Mouse (Mus musculus): ENCODE data around the gene Traf3ip1. TPM values are rescaled to one million over a fixed set of nuclear protein-coding genes. Genes with fewer than 3 reads are reported as not detected.

Traf3ip1 gene
- polyA plus RNA-seq (2014; fragmentation: Nextera tagmentation; extraction: Ambion mirVana), result 6.5 and 7.6 TPM in 2 replicates

DNA sequence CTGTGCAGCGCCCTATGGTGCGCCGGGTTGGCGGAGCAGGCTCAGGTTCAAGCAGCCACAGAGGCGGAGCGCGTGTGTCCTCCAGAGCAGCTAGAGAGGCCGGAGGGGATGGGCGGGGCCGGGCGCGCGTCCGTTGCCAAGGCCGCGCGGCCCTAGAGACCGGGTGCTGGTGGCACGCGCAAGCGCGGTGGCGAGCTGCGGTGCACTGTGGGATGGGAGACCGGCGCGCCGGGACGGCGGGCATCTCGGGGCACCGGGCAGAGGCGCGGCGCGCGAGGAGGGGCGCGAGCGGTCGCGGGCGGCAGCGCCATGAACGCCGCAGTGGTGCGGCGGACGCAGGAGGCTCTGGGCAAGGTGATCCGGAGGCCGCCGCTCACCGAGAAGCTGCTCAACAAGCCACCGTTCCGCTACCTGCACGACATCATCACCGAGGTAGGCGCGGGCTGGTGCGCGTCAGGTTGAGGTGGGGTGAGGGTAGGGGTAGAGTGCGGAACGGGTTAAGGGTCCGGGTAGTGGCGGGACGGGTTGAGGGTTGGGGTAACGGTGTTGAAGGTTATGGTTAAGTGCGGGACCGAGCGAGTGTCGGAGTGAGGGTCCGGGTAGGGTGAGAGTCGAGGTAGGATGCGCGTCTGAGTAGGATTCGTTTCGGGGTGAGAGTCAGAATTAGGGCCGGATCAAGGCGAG lies at the start of gene Traf3ip1:
TSS of gene Traf3ip1 (plus strand) at position 191 of the 684 bp plus-strand sequence.
- H3K27ac ChIP-seq, result no peak within 1 kb of the TSS
- ATAC-seq (ENCODE audit: low FRiP score), result peak; percentile 98

DNA sequence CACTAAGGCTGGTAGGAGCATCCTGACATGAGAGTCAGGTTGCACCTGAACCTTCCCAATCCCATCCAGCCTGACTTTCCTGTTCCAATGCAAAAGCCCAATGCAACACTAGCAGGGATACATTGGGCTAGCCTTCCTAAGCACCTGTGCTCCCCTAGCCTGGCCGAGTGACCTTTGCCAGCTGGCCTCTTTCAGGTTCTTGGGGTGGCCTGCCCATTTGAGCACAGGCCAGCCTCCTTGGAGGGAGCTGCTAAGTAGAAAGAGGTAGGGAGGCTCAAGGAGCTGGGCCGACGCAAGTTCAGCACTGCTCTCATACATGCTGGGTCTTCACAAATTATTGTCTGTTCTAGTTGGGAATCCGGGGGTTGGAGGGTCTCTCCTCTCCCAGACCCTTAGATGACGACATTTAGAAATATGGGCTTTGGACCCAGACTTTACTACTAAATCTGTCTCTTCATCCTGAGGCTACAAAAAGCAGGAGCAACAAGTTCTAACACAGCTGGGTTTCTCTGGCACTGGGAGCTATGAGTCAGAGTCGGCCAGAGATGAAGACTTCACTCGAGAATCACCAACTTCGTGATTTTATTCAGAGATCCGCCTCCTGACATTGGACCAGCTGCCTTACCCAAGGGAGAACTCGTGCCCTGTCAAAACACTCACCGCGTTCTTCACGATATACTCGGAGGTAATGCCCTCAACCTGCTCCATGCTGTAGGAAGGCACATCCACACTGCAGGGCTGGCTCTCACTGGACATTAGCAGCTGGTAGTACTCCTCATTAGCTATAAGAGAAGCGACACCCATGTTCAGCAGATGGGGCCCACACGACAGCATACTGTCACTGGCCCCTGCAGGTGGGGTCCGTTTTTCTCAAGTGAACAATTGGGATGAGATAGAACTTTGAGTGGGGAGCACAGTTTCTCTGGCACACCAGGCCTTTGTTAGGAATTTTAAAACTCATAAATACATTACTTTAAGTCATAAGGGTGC lies 49.3 kb upstream of the Traf3ip1 start:
- no peak overlapping the region for H3K4me2 ChIP-seq (replicated peaks)
- WGBS, result 90% methylated on average over 17 of the region's 17 CpGs
- H3K36me3 ChIP-seq (replicated peaks; ENCODE audit: control insufficient read depth, insufficient read depth), result peaks cover 64% of the 10 kb centered on the region
- ATAC-seq (ENCODE audit: low FRiP score) (no peak), DNase-seq (ENCODE audit: low spot score) (no peak)
- no peaks in the 10 kb centered on the region for H3K27me3 ChIP-seq (ENCODE audit: control insufficient read depth, insufficient read depth, low read length)
- no peaks in the 10 kb centered on the region for H3K9me3 ChIP-seq (ENCODE audit: control insufficient read depth, low read length)
- no peak overlapping the region for H3K27ac ChIP-seq
- H3K4me3 ChIP-seq (replicated peaks; ENCODE audit: low read length), result no peak overlapping the region
- H3K4me1 ChIP-seq (replicated peaks; ENCODE audit: control insufficient read depth, insufficient read depth, low read length), result no peaks in the 10 kb centered on the region
- H3K9ac ChIP-seq, result no peak overlapping the region

More for the DNA sequence above, at the start of gene Traf3ip1:
- peak within 1 kb of the TSS; percentile 88 for H3K9ac ChIP-seq
- under 1% methylated on average over 79 of the region's 79 CpGs for whole genome bisulfite sequencing
- H3K4me1 ChIP-seq (replicated peaks; ENCODE audit: control insufficient read depth, insufficient read depth, low read length), result peaks cover 10% of the 10 kb centered on the region
- H3K36me3 ChIP-seq (replicated peaks; ENCODE audit: control insufficient read depth, insufficient read depth), result peaks cover 6% of the 10 kb centered on the region
- DNase-seq (ENCODE audit: low spot score), result peak; percentile 93
- peak within 1 kb of the TSS; percentile 93 for H3K4me2 ChIP-seq (replicated peaks)
- H3K4me3 ChIP-seq (replicated peaks; ENCODE audit: low read length), result peak within 1 kb of the TSS; percentile 90
- no peaks in the 10 kb centered on the region for H3K9me3 ChIP-seq (ENCODE audit: control insufficient read depth, low read length)
- H3K27me3 ChIP-seq (ENCODE audit: control insufficient read depth, insufficient read depth, low read length), result no peaks in the 10 kb centered on the region

DNA sequence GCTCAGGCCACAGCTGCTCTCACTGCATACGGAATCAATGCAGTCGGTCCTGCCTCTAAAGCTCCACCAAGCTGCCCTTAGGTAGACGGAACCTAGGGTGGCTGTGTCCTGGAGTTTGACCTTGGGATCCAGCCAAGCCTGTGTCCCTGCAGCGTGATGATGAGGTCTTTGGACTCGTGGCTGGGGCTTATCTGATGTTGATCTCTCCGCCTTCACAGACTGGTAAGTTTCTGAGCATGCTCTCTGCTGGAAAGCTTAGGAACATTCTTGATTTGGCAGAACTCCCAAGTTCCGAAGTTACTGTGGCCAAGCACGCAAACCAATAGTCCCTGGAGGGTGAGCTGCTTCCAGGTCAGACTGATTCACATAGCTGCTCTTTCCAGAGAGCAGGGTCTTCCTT lies 48.4 kb upstream of the Traf3ip1 start:
- Histone ChIP-seq H3K9ac (no peak overlapping the region), H3K4me3 (replicated peaks; ENCODE audit: low read length) (no peak overlapping the region), H3K27ac (no peak overlapping the region), H3K4me1 (replicated peaks; ENCODE audit: control insufficient read depth, insufficient read depth, low read length) (no peaks in the 10 kb centered on the region), H3K36me3 (replicated peaks; ENCODE audit: control insufficient read depth, insufficient read depth) (peaks cover 60% of the 10 kb centered on the region), H3K9me3 (ENCODE audit: control insufficient read depth, low read length) (no peaks in the 10 kb centered on the region), H3K4me2 (replicated peaks) (no peak overlapping the region), H3K27me3 (ENCODE audit: control insufficient read depth, insufficient read depth, low read length) (no peaks in the 10 kb centered on the region)
- ATAC-seq (ENCODE audit: low FRiP score) (no peak), DNase-seq (ENCODE audit: low spot score) (peak; percentile 24)
- WGBS, result 76% methylated on average over 8 of the region's 8 CpGs

DNA sequence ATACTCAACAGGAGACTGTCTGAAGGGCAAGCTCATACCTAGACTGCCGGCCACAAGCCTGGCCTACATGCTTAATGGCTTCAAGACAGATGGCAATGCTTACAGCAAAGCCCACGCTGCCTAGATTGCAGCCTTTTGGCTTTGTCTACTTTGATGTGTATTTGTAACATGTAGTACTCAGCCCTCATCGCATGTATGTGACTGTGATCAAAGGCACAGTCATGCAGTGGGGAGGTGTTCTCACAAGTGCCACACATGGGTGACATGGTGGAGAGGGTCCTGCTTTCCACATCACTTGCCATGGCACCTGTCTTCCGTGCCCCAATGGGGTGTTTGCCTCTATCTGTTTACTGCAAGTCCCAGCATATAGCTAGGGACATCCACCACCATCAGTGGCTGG lies 47.9 kb upstream of the Traf3ip1 start:
- peaks cover 59% of the 10 kb centered on the region for H3K36me3 ChIP-seq (replicated peaks; ENCODE audit: control insufficient read depth, insufficient read depth)
- WGBS, result 89% methylated on average over 4 of the region's 4 CpGs
- H3K27ac ChIP-seq, result no peak overlapping the region
- DNase-seq (ENCODE audit: low spot score) (no peak), ATAC-seq (ENCODE audit: low FRiP score) (no peak)
- H3K9ac ChIP-seq, result no peak overlapping the region
- H3K9me3 ChIP-seq (ENCODE audit: control insufficient read depth, low read length), result no peaks in the 10 kb centered on the region
- no peak overlapping the region for H3K4me3 ChIP-seq (replicated peaks; ENCODE audit: low read length)
- H3K4me1 ChIP-seq (replicated peaks; ENCODE audit: control insufficient read depth, insufficient read depth, low read length), result no peaks in the 10 kb centered on the region
- H3K27me3 ChIP-seq (ENCODE audit: control insufficient read depth, insufficient read depth, low read length), result no peaks in the 10 kb centered on the region
- H3K4me2 ChIP-seq (replicated peaks), result no peak overlapping the region

DNA sequence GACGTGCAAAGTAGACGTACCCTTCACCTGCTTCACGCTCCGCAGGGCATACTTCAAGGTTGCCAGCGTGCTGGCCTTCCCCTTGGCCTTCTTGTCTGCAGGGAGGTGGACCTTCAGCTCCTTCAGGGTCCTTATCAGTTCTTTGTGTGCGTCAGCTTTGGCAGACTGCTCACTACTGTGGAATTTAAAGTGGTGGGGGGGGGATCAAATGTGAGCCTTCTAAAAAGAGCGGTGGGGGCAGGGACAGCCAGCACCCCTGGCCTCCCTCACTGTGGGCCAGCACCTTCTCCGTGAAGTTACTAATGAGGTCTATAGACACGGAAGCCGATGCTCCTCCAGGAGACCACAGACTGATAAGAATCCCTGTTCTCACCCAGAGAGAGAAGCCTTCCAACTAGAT lies 45.8 kb upstream of the Traf3ip1 start:
- WGBS, result 95% methylated on average over 10 of the region's 10 CpGs
- Histone ChIP-seq H3K9ac (no peak overlapping the region), H3K27ac (no peak overlapping the region), H3K4me1 (replicated peaks; ENCODE audit: control insufficient read depth, insufficient read depth, low read length) (no peaks in the 10 kb centered on the region), H3K9me3 (ENCODE audit: control insufficient read depth, low read length) (no peaks in the 10 kb centered on the region), H3K36me3 (replicated peaks; ENCODE audit: control insufficient read depth, insufficient read depth) (peaks cover 50% of the 10 kb centered on the region), H3K4me3 (replicated peaks; ENCODE audit: low read length) (no peak overlapping the region), H3K4me2 (replicated peaks) (no peak overlapping the region), H3K27me3 (ENCODE audit: control insufficient read depth, insufficient read depth, low read length) (no peaks in the 10 kb centered on the region)
- DNase-seq (ENCODE audit: low spot score) (no peak), ATAC-seq (ENCODE audit: low FRiP score) (no peak)

DNA sequence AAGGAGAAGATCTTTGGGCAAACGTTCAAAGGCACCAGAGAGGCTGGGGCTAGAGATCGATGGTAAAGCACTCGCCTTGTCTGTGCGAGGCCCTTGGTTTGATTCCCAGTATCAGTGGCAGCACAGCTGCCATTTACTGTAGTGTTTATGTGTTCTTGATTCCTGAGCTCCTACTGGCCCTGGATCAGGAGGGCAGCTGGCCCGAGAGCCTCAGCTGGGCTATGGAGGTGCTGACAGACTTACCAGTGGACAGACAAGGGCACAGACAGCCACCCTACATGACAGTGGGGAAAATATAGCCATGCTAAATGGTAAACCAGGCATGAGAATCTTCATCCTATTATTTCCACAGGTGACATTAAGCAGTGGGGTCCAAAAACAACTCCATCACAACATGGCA lies 43.6 kb upstream of the Traf3ip1 start:
- H3K27me3 ChIP-seq (ENCODE audit: control insufficient read depth, insufficient read depth, low read length), result no peaks in the 10 kb centered on the region
- H3K27ac ChIP-seq, result no peak overlapping the region
- ATAC-seq (ENCODE audit: low FRiP score) (no peak), DNase-seq (ENCODE audit: low spot score) (no peak)
- WGBS, result 90% methylated on average over 5 of the region's 5 CpGs
- no peak overlapping the region for H3K4me3 ChIP-seq (replicated peaks; ENCODE audit: low read length)
- no peak overlapping the region for H3K9ac ChIP-seq
- no peaks in the 10 kb centered on the region for H3K9me3 ChIP-seq (ENCODE audit: control insufficient read depth, low read length)
- H3K4me2 ChIP-seq (replicated peaks), result no peak overlapping the region
- peaks cover 32% of the 10 kb centered on the region for H3K36me3 ChIP-seq (replicated peaks; ENCODE audit: control insufficient read depth, insufficient read depth)
- H3K4me1 ChIP-seq (replicated peaks; ENCODE audit: control insufficient read depth, insufficient read depth, low read length), result peaks cover 3% of the 10 kb centered on the region

DNA sequence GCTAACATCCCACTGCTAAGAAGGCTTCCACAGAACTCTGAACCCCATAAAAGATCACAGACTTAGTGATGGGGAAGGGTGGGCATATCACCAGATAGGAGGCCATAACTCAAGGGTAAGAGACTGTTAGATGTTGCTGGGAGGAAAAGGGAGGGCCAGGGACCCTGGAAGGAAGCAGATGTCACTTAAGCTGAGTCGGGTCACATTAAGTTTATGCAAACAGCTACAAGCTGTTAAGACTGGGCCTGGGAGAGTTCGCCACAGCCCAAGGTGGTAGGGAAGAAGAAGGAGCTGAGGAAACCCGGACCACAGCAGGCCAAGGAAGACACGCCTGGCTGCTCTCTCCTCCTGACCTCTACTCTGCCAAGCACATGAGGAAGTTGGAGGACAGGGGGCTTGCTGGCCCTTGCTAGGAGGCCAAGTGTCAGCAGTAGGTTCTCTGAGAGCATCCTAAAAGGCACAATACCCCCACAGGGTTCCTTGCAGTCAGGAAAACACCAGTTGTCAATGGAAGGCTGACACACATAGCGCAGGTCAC lies 42.8 kb upstream of the Traf3ip1 start:
- Histone ChIP-seq H3K4me1 (replicated peaks; ENCODE audit: control insufficient read depth, insufficient read depth, low read length) (peaks cover 10% of the 10 kb centered on the region), H3K36me3 (replicated peaks; ENCODE audit: control insufficient read depth, insufficient read depth) (peaks cover 32% of the 10 kb centered on the region), H3K4me2 (replicated peaks) (no peak overlapping the region), H3K9me3 (ENCODE audit: control insufficient read depth, low read length) (no peaks in the 10 kb centered on the region), H3K27me3 (ENCODE audit: control insufficient read depth, insufficient read depth, low read length) (no peaks in the 10 kb centered on the region), H3K4me3 (replicated peaks; ENCODE audit: low read length) (no peak overlapping the region), H3K9ac (no peak overlapping the region), H3K27ac (no peak overlapping the region)
- no peak for ATAC-seq (ENCODE audit: low FRiP score)
- WGBS, result 79% methylated on average over 5 of the region's 5 CpGs
- no peak for DNase-seq (ENCODE audit: low spot score)

DNA sequence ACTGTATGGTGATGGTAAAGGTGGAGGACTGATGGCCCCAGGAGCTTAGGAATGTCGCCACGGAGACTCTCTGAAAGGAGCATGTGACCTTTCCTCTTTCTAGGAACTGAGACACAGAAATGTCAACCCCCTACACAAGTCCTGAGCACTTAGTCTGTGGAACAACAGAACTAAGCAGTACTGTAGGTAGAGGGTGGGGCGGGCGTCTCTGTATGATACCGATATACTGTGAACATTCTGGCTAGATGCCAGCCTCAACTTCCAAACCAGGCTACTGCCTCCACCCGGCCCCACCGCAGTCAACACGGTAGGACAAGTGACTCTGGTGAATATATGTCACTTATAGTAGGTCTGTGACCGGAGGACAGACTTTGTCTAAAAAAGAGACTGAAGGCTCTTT lies 40.5 kb upstream of the Traf3ip1 start:
- DNase-seq (ENCODE audit: low spot score), result no peak
- 80% methylated on average over 9 of the region's 9 CpGs for WGBS

DNA sequence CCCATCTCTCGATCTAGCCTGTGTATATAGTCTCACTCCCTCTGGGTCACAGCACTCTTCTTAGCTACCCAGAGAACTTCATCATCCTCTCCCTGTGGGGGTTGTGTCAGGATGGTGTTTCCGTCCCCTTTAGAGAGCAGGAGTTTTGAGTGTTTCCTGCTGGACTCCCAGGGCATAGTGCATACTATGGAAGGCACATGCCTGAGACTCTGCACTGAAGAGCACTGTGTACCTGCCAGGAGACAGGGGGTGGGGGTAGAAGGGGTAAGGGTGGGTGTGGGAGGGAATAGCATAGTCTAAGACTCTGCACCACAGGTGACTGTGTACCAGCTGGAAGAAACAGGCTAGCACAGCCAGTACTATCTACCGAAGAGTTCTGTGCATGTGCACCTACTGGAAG lies 40.1 kb upstream of the Traf3ip1 start:
- H3K27ac ChIP-seq, result no peak overlapping the region
- no peak for DNase-seq (ENCODE audit: low spot score)
- peaks cover 29% of the 10 kb centered on the region for H3K4me1 ChIP-seq (replicated peaks; ENCODE audit: control insufficient read depth, insufficient read depth, low read length)
- no peak overlapping the region for H3K4me3 ChIP-seq (replicated peaks; ENCODE audit: low read length)
- WGBS, result 93% methylated on average over 3 of the region's 3 CpGs
- H3K9me3 ChIP-seq (ENCODE audit: control insufficient read depth, low read length), result no peaks in the 10 kb centered on the region
- ATAC-seq (ENCODE audit: low FRiP score), result no peak
- no peak overlapping the region for H3K9ac ChIP-seq
- H3K36me3 ChIP-seq (replicated peaks; ENCODE audit: control insufficient read depth, insufficient read depth), result peaks cover 10% of the 10 kb centered on the region
- no peak overlapping the region for H3K4me2 ChIP-seq (replicated peaks)
- H3K27me3 ChIP-seq (ENCODE audit: control insufficient read depth, insufficient read depth, low read length), result no peaks in the 10 kb centered on the region

More for the DNA sequence above, 40.5 kb upstream of the Traf3ip1 start:
- Histone ChIP-seq H3K4me2 (replicated peaks) (no peak overlapping the region), H3K4me3 (replicated peaks; ENCODE audit: low read length) (no peak overlapping the region), H3K36me3 (replicated peaks; ENCODE audit: control insufficient read depth, insufficient read depth) (peaks cover 14% of the 10 kb centered on the region), H3K9me3 (ENCODE audit: control insufficient read depth, low read length) (no peaks in the 10 kb centered on the region), H3K27me3 (ENCODE audit: control insufficient read depth, insufficient read depth, low read length) (no peaks in the 10 kb centered on the region), H3K27ac (no peak overlapping the region), H3K4me1 (replicated peaks; ENCODE audit: control insufficient read depth, insufficient read depth, low read length) (peaks cover 29% of the 10 kb centered on the region), H3K9ac (no peak overlapping the region)
- no peak for ATAC-seq (ENCODE audit: low FRiP score)
